Mouse (Mus musculus): Measurements from ENCODE around the gene Asic2. TPM values are rescaled to one million over a fixed set of nuclear protein-coding genes. Genes with fewer than 3 reads are reported as not detected.
"Not testable (repeated sequence)": the region's sequence is repeated elsewhere in the genome, so short reads cannot be mapped to it uniquely, and the experiment has no call there.

The Asic2 gene
- total RNA-seq, 2 experiments from 2014 or later, result 55.9 to 61.9 TPM

DNA sequence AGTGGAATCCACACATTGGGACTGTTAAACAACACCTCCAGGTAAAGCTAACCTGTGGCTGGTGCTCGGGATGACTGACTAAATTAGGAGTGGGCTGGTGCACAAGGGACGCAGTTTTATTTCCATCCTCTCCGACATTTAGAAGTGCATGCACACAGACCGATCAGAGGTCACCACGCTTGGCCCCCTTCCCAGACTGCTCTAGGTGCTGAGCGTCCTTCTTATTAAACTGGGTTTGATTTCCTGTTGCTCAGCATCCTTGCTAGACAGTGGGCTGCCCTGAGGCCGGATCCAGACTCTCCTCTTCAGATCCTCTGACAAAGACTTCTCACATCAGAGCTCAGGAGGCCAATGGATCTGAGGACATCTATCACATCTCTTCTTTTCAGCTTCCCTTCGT is 596.7 kb downstream of the Asic2 start:
- DNase-seq (ENCODE audit: low spot score in 2 of 2), result no peak

DNA sequence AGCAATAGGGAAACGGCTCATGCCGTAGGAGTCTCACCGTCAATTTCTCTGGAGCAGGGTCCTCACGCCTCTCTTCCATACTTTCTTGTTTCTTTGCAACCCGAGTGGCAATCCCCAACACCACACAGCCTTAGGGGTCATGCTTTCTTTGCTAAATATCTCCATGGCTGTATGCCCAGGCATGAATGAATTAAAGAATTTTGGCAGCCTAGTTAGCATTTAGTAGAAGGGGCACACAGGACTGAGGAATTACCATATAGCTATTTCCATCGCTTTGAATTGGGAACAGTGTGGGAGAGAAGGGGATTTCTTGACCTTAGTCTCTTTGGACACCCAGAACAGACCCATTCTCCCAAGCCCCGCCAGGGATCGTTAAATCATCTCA is 597.8 kb downstream of the Asic2 start:
- DNase-seq (ENCODE audit: low spot score in 2 of 2), result no peak

DNA sequence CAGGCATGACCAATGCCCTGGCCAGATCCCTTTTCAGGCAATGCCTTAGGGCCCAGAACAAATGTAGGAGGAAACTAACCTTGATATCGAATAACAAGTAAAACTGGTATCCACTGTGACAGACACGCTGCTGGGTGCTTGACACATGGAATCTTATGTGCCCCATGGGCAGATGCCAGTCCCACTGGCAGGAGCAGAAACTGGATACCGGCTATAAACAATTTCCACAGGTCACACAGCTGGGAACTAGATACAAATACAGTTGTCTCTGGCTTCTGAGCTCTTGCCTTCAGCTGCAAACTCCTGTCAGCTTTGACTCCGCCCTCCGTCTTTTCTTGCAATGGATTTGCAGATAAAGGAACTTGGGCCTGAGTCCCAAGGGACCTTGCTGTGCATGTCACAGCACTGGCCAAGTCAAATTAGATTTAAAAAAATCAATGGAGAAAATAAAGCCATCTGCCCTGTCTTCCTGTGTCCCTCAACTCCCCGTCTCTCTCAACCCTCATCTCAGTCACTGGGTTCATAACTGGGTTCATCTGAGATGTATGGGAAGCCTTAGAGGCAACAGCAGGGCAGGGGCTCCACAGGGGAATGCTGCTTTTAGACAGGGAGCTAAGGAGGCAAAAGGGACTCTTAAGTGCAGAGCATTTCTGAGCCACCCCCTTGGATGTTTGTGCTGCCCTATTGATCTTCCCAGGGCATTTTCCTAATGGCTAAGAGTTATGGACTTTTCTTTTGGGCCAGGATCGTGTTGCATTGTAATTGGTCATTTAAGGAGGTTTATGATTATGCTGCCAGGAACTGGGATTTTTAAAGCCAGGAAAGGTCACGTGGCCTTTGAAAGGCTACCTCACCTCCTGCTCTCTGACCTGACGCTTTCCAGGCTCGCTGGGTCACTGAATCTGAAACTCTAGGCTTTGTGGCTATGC is 598.5 kb downstream of the Asic2 start:
- no peak for DNase-seq (ENCODE audit: low spot score in 2 of 2)

DNA sequence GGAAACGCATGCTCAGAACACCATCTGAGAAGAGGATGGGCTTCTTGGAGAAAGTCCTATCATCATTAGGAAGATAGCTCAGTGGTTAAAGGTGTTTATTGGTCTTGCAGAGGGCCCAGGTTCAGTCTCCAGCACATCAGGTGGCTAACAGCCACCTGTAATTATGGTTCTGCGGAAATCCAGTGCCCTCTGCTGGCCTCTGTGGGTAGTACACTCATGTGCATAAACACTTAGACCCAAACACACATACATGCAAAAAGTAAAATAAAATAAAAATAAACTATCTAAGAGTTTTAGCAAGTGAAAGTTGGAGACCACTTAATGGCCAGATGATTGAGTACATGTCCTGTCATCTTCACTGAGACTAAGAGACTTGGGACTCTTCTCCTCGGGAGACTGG is 603.8 kb downstream of the Asic2 start:
- no peak for DNase-seq (ENCODE audit: low spot score in 2 of 2)

DNA sequence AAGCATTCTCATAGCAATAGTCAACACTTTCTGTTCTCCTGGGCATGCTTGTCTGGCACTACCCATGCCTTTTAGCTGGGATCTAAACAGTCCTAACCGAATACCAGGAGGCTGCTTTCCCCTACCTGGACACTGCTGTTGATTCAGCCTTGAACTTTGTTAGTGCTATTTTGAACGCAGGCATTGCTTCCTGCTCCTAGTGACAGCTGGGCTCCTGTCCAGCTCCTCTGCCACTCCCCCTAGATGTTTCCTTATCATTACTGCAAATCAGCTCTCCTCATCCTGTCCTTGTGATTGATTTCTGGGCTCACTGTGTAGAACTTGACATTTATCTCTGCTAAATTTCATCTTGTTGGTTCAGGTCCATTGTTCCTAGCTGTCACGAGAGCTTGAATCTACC is 605.8 kb downstream of the Asic2 start:
- DNase-seq (ENCODE audit: low spot score in 2 of 2), result peak in 1 of 2 experiments; percentile 3

DNA sequence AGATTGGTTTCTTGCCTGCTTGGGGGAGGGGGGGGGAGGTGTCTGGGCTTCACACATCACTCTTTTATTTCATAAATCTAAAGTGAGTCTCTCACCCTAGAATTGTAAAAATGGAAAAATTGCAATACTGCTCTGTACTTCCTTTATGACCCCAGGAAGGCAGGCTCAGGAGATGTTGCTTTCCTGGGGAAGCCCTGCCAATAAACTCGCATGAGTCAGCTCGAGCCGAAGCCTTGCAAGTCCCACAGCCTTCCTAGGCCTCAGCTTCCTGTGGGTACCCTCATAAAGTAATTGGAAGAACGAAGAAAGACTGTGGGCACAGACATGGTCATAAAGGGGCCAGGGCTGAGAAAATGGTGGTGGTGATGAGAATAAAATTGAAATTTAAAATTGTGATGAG is 607.2 kb downstream of the Asic2 start:
- no peak for DNase-seq (ENCODE audit: low spot score in 2 of 2)

DNA sequence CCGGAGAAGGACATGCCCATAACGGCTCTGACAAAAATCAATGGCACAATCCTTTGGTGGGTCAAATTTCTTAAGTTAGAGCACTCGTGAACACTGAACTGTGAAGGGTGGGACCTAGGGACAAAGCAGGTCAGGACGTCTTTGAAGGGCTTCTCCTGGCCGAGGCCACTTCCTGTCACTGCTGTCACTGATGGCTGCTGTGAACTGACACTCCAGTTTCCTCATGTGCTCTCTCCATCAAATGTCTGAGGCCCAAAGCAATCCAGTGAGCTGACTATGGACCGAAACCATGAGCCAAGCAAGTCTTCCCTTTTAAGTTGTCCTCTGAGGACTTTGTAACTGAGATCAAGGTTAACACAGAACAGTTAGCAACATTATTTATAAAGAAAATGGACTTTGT is 617.8 kb downstream of the Asic2 start:
- not testable (repeated sequence) for DNase-seq (ENCODE audit: low spot score in 2 of 2)

DNA sequence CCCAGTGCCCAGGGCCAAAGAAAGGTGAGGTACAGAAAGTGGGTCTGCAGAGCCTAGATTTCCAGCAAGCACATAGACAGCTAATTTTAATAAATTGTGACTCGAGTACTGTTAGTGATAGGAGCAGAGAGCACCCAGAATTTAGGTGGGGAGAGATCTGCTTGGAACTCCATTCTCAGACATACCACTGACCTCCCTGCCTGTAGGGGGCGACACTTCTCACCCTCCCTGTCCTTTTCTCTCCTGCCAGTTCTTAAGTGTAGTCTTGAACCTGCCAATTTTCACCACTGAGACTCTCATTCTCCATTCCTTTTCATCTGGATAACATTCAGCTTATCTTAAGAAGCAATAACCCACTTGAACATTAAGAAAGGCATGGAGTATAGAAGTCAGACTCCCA is 636.3 kb downstream of the Asic2 start:
- DNase-seq (ENCODE audit: low spot score in 2 of 2), result no peak

DNA sequence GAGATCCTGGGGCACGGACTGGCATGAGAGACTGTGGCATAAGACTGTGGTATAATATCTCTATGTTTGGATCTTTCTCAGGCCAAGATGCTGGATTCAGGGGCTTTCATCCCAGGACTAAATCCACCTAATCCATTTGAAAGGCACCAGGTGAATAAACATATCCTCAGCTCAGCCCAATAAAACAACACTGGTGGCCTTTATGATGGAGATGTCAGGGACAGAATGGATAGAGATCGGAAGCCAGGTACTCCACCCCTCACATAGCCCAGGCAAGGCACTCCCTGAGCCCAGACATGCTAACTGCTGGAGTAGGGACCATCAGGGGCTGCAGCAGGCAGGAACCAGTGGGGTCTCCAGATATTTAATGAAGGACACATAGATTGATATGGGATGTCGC is 637.3 kb downstream of the Asic2 start:
- no peak for DNase-seq (ENCODE audit: low spot score in 2 of 2)

DNA sequence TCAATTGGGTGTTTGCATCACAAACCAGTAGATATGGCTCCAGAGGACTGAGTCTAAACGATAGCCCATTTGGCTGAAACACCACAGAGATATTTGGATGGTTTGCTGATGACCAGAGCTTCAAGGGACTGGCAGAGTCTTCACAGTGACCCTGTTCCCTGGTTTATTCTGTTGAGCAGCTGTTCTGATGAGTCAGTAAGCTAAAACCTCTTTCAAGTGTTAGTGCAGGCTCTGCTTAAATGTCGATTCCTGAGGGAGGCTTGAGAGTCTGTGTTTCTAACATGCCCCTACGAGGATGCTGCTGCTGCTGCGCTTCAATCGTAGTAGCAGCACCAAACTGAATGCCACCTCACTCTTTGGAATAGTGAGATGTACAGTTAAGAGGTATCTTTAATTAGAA is 640.2 kb downstream of the Asic2 start:
- no peak for DNase-seq (ENCODE audit: low spot score in 2 of 2)

DNA sequence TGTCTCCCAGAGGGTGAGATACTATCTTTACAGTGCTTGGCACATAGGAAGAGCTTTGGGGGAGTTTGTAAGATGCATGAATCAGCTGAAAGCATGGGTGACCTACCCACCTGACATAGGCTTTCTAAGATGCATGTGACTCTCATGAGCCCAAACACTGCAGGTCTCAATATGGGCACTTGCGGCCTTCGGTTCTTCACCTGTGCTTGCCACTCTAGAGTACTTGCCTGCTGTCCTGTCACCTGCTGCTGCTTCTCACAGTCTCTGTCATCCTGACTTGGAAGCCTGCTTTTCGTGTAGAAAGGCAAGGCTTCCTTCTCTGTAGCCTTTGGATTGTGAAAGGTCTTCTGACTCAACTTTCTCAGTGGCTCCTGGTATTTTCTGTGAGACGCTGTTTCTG is 645.1 kb downstream of the Asic2 start:
- DNase-seq (ENCODE audit: low spot score in 2 of 2), result no peak

DNA sequence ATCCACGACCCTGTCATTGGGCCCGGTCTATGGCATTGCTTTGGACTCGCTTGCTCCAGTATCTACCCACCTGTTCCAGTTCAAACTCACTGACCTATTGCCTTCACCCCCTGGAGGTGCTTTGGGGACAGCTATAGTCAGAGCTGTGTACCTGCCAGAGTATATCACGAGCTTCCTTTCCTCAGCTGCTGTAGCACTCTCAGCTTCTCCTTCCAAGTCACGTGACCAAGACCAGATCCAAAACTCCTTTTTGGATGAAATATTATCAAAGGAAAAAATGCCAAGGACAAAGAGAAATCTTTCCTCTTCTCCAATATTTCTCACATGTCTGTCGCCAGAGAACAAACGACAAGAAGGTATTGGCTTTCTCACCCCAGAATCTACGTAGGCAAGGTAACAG is 645.8 kb downstream of the Asic2 start:
- DNase-seq (ENCODE audit: low spot score in 2 of 2), result no peak

DNA sequence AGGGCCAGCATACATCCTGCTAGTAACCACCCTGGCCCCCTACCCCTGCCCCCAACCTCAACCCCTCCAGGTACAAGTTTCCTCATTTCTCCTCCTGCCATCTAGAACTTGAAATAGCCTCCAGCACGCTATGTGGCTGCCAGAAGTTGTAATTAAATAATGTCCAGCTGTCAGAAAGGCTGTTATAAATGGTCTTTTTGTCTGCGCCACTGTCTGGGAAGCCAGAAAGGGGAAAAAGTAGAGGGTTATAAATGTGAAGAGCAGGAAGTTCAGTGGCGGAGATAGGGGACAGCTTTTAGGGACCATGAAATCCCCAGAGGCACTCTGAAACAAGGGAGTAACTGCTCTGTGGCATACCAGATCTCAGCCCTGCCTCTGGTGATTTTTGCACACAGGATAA is 678.2 kb downstream of the Asic2 start:
- no peak for DNase-seq (ENCODE audit: low spot score in 2 of 2)

DNA sequence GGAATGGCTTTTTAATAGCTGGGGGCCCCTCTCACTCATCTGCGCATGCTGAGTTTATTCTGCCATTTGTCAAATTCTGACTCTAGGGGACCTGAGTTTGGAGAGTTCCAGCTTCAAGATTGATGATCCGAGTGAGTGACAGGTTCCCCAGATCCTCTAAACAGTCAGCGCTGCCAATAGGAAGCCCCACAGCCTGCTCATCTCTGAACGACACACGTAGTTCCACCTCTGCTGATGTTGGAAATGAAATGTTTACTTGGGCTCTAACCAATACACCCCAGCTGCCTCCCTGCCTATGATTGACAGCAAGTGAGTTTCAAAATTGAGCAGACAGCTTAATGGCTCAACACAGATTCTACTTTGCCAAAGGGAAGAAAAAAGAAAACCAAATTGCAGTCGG is 685.1 kb downstream of the Asic2 start:
- peak; percentile 2 to 16 for DNase-seq (ENCODE audit: low spot score in 2 of 2)

DNA sequence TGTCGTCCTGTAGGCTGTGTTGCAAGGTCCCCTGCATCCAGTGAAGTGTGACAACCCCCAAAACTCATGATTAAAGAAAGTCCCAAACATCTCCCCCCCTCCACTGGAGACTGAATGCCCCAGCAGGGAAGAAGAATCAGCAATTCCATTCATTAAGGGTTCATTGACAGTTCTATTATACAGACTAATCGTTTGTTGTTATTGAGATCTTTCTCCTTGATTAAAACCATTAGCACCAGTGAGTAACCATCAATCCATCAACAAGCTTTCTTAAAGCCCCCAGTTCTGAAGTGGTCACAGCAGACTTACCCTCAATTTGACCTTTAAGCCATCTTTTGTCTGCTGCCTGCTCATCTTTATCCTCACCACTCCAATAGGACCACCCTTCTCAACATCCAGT is 688.2 kb downstream of the Asic2 start:
- no peak for DNase-seq (ENCODE audit: low spot score in 2 of 2)

DNA sequence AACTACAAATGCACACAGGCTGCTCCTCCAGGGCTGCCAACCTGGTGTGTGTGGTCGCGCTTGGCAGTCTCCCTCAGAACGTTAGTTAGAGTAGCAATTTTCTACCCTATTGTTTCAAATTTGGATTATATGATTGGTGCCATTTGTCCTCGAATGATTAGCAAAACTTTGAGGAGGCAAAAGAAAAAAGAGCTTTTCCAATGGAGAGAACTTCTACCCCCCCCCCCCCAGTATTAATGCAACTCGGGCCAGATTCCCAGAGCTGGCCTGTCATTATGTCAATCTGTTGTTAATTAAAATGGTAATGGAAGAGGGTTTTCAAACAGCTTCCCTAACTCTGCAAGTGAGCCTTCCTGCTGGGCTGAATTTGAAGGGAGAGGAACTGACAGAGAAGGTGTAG is 690.9 kb downstream of the Asic2 start:
- no peak for DNase-seq (ENCODE audit: low spot score in 2 of 2)

DNA sequence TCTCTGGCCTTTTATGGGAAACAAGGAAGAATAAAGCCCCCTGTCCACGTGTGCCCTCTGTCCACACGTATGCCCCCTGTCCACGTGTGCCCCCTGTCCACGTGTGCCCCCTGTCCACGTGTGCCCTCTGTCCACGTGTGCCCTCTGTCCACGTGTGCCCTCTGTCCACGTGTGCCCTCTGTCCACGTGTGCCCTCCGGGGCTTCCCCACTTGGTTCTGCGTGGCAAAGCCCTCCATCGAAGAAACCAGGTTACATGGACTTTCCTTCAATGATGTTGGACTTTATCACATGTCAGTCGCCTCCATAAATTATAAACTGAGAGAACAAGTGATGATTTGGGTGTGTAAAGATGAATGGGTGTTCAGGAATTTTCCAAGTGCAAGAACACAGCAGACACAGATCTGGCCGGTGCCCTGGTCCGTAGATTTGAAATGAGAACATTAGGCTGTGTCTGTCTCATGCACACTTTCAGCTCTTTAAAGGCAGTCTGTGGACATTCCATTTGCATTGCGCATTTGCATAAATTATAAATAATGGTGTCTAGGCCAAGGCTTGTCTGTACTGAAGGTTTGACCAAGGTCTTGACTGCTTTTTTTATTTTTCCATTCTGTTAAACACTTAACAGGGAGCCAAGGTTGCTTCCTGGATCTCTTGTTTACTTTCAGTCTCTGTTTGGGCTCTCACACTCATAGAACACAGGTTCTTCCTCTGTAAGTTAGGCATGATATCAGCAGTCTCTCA is 695.4 kb downstream of the Asic2 start:
- DNase-seq (ENCODE audit: low spot score in 2 of 2), result no peak

DNA sequence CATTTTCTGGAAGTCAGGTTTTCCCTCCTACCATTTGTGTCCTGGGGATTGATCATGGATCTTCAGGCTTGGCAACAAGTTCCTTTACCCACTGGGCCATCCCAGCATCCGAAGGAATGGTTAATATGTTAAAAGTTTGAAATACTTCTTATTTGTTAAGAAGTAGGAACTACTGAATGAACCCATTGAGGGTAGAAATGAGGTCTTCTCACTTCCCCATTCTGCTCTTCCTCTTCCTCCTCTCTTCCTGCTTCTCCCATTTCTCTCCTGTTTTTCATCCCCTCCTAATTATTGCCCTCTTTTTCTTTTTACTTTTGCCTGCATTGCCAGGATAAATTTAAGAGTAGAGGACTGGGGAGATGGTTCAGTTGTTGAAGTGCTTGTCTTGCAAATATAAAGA is 696.8 kb downstream of the Asic2 start:
- DNase-seq (ENCODE audit: low spot score in 2 of 2), result no peak

DNA sequence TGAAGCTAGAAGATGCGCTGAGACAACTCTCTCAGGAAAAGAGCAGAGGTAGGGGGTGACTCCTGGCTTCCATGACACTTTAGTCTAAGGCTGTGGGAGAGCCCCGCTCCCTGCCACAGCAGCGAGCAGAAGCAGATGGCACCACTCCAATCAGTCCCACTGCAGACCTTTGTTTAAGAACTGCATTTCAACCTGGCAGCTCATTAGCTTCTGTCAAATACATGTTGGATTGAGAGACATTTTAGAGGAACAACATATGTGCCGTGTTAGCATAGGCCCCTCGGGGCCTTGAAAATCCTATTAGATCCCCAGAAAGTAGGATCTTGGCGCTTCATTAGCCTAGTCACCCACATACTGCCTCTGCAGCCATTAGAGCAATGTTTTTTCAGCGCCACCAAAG is 697.7 kb downstream of the Asic2 start:
- DNase-seq (ENCODE audit: low spot score in 2 of 2), result no peak

DNA sequence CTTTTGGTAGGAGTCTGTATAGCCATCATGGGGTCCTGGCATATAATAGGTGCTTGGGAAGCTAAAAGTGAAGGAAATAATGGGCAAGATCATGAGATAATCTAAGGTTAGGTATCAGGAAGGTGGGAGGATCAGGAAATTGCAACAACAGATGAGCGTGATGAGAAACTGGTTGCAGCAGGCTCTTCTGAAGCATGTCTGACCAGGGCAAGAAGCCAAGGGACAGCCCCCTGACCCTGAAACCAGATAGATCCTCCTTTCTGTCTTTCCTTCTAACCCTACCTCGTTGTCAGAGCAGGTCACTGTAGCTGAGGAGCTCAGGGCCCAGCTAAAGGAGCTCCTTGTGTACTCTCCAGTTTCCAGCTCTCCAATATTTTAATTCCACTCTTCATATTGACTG is 704.5 kb downstream of the Asic2 start:
- DNase-seq (ENCODE audit: low spot score in 2 of 2), result no peak

DNA sequence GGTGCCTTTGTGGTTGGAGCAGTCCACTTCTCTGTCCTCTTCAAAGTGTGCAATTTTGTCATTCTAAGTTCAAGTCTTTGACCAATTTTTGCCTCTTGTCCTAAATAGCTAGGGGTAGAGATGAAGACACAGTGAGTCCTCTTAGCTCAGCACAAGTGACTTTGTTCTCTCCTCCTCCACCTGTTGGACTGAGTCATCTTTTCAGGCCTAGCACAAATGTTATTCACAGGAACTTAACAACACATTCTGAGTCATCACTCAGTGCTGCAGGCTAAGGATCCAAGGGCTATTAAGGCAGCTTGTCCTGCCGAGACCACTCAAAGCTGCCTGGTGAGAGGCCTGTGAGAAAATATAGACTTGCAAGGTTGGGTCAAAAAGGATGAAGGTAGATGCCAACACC is 705.1 kb downstream of the Asic2 start:
- DNase-seq (ENCODE audit: low spot score in 2 of 2), result peak in 1 of 2 experiments; percentile 1

DNA sequence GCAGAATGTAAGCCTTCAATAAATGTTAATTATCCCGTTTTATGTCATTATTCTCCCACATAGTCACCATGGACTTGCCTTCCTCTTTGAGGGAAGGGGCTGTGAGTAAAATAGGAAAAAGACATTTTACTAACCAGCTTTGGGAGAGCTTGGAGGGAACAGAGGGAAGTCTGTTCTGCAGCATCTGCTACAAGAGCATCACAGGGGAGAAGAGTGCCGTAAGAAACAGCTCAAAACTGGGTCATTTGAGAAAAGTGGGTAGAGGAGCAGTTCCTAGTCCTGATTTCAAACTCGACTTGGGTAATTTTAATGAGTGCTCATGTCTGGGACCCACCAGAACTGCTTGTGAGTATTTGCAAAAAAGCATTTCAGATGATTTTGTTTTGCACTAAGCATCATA is 707.0 kb downstream of the Asic2 start:
- peak; percentile 5 to 39 for DNase-seq (ENCODE audit: low spot score in 2 of 2)

DNA sequence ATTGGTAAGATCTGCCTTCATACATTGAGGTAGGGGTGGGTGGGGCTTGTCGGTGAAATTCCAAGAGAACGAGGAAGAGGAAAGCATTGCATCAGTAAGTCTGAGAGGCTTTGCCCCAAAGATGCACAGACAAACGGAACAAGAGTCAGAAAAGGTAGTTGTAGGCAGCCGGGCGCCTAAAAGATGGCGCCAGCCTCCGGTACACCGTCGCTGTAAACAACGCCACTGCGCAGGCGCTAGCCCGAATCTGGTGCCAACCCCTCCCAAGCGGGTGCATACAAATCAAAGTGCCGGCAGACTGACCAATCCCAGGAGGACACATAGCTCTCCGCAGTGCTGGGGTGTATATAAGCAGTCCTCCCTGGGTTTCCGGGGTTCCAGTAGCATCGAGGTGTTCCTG is 727.1 kb downstream of the Asic2 start:
- not testable (repeated sequence) for DNase-seq (ENCODE audit: low spot score in 2 of 2)
